Mouse (Mus musculus) adrenal gland, adult 8-10 months (tissue): ENCODE results near the gene Sirt2. TPM values are rescaled to one million over a fixed set of nuclear protein-coding genes. Genes with fewer than 3 reads are reported as not detected.

Experiments
- DNase-seq: peaks from one replicate; pipeline ENCODE4 v3.0.0; 2022
- total RNA-seq, 4 experiments: library from RNA; stranded (reverse); gene quantifications; 2 replicates each; pipeline ENCODE4 v1.2.4; 2022

Sirt2 gene
- 10 to 100 TPM; 73.9 to 96.2 (median 84.3) TPM for total RNA-seq

DNA sequence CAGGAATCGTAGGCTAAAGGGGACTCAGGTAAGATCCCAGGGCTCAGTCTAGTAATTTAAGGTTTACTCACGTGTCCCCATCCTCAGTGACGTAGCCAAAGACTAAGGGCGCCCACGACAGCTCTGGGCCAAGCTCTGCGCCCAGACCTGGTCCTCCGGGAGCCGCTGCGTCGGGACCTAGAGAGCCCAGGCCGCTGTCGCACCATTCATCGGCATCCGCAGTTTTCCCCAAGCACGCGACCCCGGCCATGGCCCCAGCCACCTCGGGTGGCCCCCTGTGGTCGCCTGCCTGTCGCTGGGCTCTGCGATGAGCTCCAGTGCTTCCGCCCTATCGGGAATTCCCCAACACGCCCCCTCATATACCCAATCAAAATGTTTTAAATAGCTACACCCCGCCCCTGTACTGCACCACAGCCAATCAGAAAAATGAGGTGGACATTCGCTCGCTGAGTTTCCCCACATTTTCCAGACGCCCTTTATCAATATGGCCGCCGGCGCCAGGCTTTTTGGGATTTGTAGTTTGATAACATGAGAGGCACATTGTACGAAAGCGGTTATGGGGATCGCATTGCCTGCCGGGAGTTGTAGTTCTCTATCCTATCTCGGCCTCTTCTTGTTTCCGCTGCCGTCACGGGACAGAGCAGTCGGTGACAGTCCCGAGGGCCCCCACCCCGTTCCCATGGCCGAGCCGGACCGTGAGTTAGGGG is at the start of gene Sirt2:
Sirt2 (plus strand) TSS at position 563 of the 707 bp plus-strand sequence.
- DNase-seq, result peak; percentile 99

DNA sequence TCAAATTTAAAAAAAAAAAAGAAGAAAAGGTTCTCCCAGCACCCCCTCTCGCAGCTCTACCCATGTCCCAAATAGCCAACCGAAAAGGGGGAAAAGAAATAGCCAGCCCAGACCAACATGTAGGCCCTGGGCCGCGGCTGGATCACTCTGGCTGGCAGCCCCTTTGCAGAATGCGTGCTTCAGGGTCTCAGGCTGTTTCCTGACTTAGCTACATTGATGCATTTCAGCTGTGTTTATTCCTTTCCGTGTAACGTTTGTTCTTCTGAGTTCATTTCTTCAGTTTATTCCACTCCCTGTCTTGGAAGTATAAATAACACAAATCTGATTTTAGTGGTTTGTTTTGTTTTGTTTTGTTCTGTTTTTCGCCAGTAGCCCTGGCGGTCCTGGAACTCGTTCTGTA is 48.8 kb upstream of the Sirt2 start:
- DNase-seq, result no peak

DNA sequence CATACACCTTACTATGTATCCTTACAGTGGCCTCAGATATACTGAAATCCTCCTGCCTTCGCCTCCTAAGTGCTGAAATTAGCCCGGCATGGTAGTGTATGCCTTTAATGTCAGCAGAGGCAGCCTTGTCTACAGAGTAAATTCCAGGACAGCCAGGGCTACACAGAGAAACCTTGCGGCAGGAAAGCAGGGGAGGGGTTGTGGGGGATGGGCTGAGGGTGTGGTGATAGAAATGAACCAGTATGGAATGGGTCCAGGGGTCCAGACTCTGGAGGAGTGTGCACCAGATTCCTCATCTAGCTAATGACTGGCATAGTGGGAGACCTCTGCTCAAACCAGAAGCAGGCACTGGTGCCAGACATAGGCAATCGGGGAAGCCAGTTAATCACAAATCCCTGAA is 47.4 kb upstream of the Sirt2 start:
- DNase-seq, result no peak

DNA sequence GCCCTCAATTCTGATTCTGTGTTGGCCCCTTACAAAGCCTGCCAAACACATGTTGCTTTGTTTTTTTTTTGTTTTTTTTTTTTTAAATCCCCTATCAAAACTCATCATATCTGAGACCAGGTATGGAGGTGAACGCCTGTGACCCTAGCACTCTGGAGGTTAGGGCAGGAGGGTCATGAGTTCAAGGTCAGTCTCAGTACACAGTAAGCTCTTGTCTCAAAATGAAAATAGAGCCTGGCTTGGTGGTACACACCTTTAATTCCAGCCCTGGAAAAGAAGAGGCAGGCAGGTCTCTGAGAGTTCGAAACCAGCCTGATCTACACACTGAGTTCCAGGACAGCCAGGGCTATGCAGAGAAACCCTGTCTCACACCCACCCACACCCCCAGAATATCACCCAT is 46.9 kb upstream of the Sirt2 start:
- no peak for DNase-seq

DNA sequence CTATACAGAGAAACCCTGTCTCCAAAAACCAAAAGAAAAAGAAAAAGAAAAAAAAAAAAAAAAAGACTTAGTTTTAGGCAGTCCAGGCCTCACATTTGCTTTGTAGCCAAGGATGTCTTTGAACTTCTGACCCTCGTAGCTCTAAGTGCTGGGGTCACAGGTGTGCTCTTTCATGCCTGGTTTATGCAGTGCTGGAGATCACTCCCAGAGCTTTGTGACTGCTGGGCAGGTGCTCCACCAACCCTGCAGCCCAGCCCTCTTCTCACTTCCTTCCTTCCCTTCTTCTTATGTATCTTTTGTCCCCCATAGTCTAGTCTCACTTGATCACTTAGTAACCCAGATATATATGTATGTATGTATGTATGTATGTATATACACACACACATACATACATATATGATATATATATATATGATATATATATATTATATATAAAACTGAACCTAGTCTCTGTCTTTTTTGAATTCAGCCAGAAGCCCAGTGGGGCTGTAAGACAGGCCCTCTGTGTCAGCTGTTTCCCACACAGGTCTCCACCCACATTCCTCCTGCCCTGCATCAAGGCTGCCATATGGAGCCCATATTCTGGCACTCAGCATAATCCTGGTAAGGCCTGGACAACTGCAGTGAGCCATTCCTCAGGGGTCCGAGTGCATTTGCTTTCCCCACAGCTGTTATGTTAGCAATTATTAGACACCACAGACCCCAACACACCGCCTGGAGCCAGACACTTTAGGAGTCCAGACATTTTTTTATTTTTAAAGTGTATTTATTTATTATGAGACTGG is 45.6 kb upstream of the Sirt2 start:
- no peak for DNase-seq

DNA sequence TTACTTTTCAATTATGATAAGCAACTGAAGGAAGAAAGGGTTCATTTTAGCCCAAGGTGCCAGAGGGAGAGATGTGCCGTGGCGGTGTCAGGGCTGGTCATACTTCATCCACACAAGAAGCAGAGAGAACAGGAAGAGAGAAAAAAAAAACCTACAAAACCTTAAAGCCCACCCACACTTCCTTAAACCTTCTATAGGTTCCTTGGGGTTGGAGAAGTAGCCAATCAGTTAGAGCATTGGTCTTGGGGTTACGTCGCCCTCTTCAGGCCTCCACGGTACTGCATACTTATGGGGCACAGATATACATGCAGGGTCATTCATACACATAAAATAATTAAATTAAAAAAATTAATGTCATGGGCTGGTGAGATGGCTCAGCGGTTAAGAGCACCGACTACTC is 44.5 kb upstream of the Sirt2 start:
- DNase-seq, result no peak

DNA sequence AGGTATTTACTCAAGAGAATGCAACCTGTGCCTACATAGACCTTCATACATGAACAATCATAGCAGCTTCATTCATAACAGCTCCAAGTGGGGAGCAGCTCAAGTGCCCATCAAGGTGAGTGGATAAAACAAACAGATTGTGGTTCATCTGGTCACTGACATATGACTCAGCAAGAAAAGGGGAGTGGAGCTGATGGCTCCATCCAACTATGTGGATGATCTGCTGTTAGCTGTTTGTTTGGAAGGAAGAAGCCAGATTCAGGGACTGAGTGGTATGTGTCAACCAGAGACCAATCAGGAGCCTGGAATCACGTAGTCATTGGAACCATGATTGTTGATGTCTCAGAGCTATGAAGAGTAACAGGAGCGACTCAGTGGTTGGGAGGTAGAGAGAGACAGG is 41.9 kb upstream of the Sirt2 start:
- DNase-seq, result no peak

DNA sequence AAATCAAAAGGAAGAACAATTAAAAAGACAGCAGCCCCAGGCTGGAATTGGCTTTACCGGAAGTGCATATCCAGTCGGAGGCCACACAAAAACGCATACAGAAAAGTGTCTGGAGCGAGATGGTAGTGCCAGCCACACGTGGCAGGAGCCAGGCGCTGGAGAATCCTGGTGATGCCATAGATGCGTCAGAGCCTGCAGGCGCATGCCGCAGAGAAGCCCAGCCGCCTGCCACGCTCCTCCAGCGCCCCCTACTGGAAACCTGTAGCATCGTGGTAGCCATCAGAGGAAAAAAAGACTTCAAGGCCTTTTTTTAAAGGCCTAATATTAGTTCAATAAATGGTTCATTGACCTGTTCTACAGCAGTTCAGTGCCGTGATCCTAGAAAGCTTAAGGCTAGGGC is 39.9 kb upstream of the Sirt2 start:
- DNase-seq, result peak; percentile 79

DNA sequence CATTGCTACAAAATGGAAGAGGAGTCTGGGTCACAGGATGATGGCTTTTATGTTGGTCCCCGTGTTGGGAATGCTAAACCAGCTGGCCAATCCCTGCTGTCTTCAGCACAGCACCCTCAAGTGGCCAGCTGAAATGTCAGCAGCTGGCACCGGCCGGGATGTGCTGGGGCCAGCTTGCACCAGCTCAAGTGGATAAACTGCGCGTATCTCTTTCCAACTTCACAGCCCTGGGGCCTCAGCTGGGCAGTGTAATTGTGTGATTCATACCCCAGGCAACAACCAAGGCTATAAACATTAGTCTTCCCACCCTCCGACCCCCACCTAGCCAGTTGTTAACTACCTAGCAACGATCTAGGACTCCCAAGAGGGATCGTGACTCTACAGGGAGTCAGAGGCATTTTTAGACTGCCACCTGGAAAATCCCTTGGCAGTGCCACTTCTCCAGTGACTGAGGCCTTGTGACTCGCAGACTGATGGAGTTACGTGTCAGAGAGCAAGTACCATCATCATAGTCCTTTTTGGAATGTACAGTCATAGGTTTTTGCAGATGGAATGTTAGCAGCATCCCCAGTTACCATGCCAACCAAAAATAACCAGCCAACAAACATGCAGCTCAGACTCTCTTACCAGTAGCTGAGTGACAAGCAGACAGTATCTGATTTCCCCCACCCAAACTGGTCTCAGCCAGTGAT is 38.7 kb upstream of the Sirt2 start:
- DNase-seq, result no peak

DNA sequence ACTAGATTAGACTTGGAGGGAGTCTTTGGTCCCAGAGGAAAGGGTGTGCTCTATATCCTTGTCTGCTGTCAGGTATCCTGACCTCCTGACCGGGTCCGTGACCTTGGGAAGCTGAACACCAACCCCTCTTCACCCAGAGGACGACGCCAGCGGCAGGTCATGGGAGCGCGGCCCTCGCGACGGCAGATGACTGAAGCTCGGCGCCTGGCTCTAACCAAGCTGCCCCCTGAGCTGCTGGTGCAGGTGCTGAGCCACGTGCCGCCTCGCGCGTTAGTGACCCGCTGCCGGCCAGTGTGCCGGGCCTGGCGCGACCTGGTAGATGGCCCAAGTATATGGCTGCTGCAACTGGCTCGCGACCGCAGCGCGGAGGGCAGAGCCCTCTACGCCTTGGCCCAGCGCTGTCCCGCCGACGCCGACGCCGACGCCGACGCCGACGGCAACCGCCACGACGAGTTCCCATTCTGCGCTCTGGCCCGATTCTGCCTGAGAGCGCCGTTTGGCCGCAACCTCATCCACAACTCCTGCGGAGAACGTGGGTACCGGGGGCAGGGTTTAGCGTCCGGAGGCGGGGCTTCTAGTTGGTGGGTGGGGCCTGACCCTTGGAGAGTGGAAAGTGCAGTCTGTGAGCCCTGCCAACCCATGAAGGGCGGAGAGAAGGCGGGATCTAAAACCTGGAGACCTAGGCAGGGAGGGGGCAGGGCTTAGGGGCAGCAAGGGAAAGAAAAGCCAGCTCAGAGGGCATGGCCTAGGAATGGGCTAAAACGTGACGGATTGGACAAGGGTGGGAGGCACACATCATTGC is 34.0 kb upstream of the Sirt2 start:
- peak; percentile 79 for DNase-seq

DNA sequence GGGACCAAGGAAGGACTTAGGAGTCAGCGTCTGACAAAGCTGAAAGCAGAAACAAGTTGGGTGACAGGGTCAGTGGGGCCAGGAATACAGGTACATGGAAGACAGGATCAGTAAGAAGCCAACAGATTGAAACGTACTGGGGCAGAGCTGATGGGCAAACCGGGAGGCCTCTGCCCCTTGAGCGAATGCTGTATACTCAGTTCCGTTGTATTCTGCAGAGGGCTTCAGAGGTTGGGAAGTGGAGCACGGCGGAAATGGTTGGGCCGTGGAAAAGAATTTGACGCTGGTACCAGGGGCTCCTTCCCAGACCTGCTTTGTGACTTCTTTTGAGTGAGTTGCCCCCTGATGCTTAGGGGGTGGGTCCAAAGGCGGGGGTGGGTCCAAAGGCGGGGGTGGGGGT is 33.3 kb upstream of the Sirt2 start:
- no peak for DNase-seq

DNA sequence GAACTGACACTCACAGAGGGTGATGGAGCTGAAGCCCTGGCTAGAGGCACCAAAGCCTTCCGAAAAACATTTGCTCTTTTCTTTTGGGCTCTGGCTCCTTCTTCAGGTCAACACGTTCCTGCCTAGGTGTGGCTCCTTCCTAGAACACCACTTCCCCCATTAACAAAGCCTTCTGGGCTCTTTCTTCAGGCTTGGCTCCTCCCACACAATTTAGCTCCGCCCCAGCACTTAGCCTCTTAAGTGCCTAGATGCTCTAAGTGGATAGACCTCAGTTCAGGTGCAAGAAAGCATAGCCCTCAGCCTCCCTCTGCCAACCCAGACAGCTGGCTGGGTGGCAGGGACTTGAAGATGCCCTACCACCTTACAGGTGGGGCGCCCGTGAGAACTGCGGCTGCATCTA is 30.8 kb upstream of the Sirt2 start:
- DNase-seq, result no peak

DNA sequence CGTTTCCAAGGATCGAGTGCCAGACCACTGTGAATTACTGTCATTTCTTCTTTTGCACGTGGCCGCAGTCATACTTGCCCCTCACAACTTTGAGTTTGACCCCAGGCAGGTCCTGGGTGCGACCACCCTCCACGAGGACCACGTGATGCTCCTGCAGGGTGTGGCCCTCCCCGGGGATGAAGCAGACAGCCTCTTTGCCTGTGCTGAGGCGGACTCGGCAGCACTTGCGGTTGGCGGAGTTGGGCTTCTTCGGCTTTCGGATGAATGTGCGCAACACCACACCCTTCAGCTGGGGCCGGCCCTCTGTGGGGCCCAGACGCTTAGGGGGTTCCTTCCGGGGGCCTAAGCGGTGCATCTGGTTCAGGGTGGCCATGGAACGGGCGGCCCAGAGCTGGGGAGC is 26.7 kb upstream of the Sirt2 start:
- DNase-seq, result no peak

DNA sequence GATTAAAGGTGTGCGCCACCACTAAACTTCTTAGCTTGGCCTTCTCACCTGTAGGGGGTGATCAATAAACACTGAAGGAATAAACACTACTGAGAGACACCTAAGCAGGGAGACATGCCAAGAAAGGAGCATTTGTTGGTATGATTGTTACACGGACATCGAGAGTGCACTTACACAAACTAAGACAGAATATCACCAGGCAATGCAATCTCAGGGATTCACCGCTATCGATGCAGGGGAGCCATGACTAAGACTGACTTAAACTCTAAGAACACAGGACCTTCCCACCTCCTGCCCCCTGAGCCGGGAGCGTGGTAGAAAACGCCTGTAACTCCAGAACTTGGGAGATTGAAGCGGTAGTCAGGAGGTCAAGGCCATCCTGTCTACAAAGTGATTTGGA is 25.6 kb upstream of the Sirt2 start:
- DNase-seq, result no peak

DNA sequence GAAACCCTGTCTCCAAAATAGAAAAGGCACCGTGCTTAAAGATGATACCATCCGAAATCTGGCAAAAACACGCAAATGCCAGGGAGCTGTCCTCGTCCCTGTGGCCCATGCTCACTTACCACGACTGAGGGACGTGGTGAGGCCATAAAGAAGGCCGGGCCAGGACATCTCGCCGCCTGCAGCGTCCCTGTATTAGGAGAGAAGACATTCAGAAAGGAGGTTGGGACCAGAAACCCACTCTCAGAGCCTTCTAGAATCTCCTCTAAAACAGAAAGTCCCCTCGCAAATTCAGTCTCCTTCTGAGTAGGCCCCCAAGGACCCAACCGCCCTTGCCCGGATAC is 25.2 kb upstream of the Sirt2 start:
- DNase-seq, result no peak

DNA sequence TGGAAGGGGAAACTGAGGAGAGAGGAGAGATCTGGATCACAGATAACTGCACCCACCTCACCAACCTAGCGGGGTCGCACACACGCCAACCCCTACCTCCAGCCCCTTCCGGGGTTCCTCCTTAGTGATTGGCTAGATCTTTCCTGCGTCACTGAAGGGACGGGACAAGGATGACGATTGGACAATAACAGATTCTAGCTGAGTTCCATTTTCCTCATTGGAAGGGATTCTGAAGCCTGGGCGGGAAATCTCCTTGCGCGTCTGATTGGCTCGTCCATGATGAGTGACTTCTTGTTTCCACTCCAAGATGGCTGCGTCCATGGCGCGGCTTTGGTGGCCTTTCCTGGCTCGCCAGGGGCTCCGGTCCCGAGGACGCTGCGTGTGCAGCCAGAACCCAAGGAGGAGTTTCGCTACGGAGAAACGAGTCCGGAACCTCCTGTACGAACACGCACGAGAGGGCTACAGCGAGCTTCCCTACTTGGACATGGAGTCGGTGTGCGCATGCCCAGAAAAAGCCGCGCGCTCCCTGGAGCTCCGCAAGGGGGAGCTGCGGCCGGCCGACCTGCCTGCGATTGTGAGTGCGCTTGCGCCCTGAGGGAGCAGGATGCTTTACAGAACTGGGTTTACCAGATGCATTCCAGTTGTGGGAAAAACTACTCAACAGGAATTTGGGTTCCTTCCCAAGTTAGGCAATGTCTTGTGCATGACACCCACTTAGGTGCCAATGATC is 24.7 kb upstream of the Sirt2 start, which contains the start of the genes Mrps12 and Sars2:
Mrps12 (minus strand) TSS at position 112 of the 730 bp plus-strand sequence.
Sars2 (plus strand) TSS at position 284 of the 730 bp plus-strand sequence.
- DNase-seq, result peak; percentile 96

DNA sequence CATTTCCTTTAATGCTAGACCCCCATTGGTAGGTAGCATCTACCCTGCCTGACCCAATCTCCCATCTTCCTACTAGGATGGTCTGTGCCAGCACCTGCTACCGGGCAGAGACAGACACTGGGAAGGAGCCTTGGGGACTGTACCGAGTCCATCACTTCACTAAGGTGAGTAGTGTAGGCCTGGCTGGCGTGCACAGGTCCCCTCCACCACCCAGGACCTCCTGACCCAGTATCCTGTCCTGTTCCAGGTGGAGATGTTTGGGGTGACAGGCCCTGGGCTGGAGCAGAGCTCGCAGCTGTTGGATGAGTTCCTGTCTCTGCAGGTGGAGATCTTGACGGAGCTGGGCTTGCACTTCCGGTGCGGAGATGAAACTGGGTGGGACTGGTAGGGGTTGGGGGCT is 16.6 kb upstream of the Sirt2 start:
- DNase-seq, result no peak

DNA sequence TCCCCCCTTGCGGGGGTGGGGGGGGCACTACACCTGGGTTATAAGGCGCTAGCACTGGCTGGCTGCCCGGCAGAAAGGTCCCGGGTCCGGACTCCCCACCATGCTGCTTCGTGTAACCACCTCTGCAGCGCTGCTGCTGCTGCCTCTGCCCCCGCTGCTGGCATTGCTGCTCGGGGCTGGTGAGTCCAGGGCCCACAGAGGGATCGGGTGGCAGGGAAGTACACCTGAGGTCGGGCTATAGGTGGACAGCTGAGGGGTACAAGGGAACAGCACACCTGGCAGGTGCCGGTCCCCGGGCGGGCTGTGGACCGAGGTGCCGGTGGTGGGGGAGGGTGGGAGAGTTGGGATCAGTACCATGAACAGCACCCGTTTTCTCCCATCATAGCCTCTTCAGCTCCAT is 10.5 kb upstream of the Sirt2 start, which contains the start of gene Ccer2:
Ccer2 (plus strand) TSS at position 96 of the 400 bp plus-strand sequence.
- no peak for DNase-seq

DNA sequence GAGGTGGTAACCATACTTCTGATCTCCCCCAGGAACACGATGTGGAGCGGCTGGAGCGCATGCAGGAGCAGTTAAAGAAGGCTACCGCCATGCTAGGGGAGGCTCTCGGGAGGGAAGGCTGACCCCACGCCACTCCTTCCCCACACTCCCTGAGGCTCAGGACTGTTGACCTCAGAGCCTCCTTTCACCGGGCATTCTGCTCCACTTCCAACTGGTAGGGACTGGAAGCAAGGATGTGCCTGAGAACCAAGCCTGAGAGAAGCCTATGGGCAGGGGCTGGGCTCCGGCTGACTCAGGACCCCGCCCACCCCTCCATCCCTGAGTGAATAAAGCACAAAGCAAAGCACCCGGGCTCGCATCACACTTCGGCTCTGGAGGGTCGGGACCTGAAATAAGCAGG is 7.9 kb upstream of the Sirt2 start:
- no peak for DNase-seq

DNA sequence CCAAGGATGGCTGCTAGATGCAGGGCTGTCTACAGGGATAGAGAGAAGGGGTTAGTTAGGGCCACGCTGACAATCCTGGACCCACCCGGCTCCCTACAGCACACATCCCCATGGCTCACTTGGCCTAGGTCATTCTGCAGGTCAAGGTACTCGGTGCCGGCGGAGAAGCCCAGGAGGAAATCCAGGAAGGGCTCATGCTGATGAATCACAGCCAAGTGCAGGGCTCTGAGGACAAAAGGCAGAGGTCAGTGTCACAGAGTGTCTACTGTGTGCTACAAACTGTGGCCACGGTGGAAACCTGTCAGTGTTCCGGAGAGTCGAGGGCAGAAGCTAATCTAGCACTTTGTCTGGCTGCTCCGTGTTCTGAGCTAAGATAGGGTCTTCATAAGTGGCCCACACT is 4.6 kb upstream of the Sirt2 start:
- peak; percentile 52 for DNase-seq

DNA sequence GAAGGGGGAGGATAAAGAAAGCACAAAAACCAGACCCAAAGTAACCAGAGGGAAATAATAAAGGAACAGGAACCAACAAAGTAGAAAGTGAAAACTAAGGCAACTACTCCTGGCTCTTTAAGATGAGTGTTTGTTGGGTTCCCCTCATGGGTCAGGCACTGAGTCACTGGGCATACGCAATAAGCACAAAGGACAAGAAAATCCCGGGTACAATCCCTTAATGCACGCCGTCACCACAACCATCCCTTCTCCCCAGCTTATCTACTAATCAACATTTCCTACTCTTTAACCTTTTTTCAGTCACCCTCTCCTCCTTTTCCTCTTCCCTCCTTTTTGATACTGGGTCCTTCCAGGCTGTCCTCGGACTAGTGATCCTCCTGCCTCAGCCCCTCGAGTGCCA is 1.3 kb upstream of the Sirt2 start:
- no peak for DNase-seq

DNA sequence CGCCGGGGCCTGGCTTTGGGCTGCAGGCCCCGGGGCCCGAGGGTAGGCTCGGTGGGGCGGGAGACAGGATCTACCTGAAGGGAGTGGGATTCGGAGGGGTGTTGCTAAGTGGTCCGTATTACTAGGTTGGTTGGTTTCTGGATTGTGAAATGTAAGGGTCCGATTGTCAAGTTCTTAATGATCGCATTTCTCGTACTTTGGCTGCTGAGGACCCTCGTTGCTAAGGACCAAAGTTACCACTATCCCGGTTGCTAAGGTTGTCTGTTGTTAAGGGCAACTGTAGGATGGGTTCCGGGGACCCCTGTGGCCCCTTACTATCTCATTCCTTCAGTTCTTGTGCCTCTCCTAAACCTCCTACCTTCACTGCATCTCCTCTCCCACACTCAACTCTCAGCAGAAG is 375 bp downstream of the Sirt2 start:
- DNase-seq, result no peak
